Mouse (Mus musculus) E14TG2a.4 (cell line): ENCODE data around the gene Lasp1.

Experiments used
- CTCF ChIP-seq: conservative IDR thresholded peaks from 2 replicates; pipeline ENCODE4 v1.5.1; 2014; ENCODE audit warnings: low read length
- NANOG ChIP-seq: IDR thresholded peaks from 2 replicates; pipeline ENCODE4 v1.6.1; 2014; ENCODE audit warnings: borderline replicate concordance, low read length, mixed read lengths
- POU5F1 ChIP-seq: IDR thresholded peaks from 2 replicates; pipeline ENCODE4 v1.6.1; 2014; ENCODE audit warnings: low read length, borderline replicate concordance

GRCm38 (mm10) chr11:97753277-97753676 lies 45.5 kb upstream of the Lasp1 start:
- TF ChIP-seq CTCF (no peak), POU5F1 (no peak), NANOG (no peak)
